Mouse (Mus musculus) forelimb bud, embryonic 11.5 days (tissue): ENCODE measurements around the gene Bik.

Source experiments
- DNase-seq: peaks from one replicate; pipeline ENCODE4 v3.0.0-alpha.2; 2012; ENCODE audit warnings: low read depth, low spot score

Bik gene

GRCm38 (mm10) chr15:83546029-83546428 is 19.4 kb downstream of the Bik start:
- DNase-seq, result no peak

GRCm38 (mm10) chr15:83547144-83547543 is 20.5 kb downstream of the Bik start:
- DNase-seq, result no peak

GRCm38 (mm10) chr15:83550137-83550536 is 23.5 kb downstream of the Bik start:
- DNase-seq, result no peak

GRCm38 (mm10) chr15:83553831-83554230 is 27.2 kb downstream of the Bik start:
- no peak for DNase-seq

DNA sequence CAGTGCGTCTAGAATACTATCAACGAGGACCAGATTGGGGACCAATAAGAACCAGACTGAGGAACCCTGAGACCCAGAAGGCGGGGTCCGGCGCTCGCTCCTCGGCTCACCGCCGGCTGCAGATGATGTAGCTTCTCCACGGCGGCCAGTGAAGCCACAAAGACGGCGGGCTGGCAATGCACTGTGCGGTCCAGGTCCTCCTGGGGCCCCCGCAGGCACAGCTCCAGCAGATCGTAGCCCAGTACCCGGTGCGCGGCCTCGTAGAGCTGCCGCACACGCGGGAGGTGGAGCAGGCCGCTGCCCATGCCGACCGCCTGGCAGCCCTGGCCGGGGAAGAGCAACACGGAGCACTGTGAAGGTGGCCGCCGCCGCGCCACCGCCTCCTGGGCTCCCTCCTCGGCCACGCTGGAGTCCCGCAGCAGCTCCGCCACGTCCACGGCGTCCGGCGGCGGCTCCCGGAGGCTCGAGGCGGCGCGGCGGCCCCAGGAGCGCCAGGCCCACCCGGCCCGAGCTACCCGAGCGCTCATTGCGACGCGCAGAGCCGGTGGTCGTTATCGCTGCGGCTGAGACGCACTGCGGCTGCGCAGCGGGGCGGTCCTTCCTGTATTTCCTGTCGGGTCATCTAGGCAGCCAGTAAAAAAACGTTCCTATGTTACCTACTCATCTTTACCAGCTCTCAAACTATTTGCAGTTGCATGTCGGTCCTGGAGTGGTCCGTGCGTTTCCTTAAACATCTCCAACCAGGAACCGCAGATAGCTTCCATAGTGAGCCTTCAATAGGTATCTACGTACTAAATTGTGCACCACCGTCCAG is 28.7 kb downstream of the Bik start:
- peak; percentile 91 for DNase-seq

- DNase-seq, result no peak
Observed at GRCm38 (mm10) chr15:83560941-83561477, 34.3 kb downstream of the Bik start.

DNA sequence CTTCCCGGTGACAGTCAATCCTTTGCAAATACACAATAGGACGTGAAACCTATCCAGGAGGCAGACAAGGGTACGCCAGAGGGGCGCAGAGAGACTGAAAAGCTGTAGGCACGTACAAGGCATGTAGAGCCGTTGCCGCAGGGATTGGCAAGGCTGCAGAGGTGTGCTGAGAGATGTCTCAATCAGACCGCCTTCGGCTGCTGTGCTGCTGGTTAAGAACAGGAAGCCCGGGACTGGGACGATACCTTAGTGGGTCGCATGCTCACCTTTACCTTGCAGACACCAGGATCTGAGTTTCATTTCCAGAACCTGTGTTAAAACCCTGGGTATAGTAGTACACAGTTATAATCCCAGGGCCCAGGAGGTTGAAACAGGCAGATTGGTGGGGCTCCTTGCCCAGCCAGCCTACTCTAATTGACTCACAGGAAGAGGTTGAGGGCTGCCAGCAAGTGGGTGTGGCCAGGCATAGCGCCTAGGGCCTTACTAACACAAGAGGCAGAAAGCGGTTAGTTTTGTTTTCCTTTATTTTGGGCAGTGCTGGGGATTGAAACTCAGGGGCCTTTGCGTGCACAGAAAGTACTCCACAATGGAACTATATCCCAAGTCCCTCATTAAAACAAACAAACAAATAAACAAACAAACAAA is 36.1 kb downstream of the Bik start:
- peak; percentile 34 for DNase-seq

- DNase-seq, result no peak
Observed at GRCm38 (mm10) chr15:83563327-83563856, 36.7 kb downstream of the Bik start, which contains the start of the genes Tspo and Mcat. Gene Tspo, plus strand, starts transcription at chr15:83563592. Gene Mcat, minus strand, starts transcription at chr15:83563787.

GRCm38 (mm10) chr15:83563857-83564651 is 37.4 kb downstream of the Bik start:
- peak; percentile 43 for DNase-seq

DNA sequence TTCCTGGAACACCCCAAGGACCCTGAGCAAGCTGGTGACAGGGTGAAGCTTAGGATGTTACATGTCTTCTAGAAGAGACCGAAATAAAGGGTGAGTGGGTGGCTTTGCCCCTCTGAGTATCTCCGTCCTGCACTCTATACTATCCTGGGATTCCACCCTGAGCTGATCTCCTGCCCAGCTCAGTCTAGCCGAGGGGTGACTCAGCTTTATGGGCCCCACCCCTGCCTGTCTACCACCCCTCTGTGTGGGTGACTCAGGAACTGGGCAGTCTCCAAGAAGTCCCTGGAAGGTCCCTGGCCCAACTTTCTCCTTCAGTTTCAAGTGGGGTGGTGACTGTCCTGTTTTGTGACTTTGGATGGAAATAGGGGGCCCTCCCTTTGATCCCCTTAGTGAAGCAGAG is 38.8 kb downstream of the Bik start:
- DNase-seq, result no peak

GRCm38 (mm10) chr15:83566006-83566405 is 39.3 kb downstream of the Bik start:
- DNase-seq, result no peak

- DNase-seq, result no peak
Observed at GRCm38 (mm10) chr15:83567728-83568127, 41.1 kb downstream of the Bik start.

- DNase-seq, result no peak
Observed at GRCm38 (mm10) chr15:83568544-83568943, 41.9 kb downstream of the Bik start.

GRCm38 (mm10) chr15:83569682-83570081 is 43.0 kb downstream of the Bik start:
- no peak for DNase-seq

DNA sequence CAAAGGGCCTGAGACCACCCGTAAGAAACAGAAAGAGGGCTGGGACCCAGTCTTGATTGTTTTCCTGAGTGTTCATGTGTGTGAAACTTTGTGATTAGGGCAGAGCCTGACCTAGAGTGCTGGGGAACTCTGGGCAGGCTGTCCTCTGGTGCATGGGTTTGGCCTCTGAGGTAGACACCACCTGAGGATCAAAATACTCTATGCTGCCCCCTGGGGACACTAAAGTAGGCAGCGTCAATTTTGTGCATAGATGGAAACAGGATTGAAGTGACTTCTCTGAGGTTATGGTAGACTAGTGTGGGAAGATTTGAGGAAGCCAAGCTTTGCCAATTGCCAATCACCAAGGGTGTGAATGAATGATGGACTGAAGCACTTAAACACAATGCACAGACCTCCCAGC is 44.0 kb downstream of the Bik start:
- no peak for DNase-seq

DNA sequence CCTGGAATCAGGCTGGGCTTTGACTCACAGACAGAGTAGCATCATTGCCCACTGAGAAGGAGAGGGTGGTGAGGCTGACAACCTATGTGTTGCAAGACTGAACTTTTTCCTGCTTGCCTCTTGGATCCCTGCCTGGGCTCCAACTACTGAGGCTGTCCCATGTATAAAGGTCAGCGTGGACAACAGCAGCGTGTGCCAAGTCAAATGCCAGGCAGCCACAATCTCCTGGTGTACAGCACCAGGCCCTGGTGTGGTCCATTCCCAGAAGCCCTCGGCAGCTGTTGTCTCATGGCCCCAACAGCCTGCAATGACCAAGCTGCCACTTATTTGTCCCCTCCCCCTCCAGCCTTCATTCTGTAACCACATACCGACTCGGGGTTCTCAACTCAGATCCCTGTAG is 45.0 kb downstream of the Bik start:
- DNase-seq, result no peak

GRCm38 (mm10) chr15:83572132-83572531 is 45.5 kb downstream of the Bik start:
- no peak for DNase-seq

DNA sequence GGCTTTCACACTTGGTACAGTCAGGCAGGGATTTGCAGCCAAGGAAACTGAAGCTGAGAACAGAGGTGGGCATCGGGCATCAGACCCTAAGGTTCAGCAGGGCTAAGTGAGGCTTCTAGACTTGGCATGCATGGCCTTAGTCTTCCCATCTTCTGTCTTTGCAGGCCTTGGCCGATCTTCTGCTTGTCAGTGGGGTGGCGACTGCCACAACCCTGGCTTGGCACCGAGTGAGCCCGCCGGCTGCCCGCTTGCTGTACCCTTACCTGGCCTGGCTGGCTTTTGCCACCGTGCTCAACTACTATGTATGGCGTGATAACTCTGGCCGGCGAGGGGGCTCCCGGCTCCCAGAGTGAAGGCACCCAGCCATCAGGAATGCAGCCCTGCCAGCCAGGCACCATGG is 46.9 kb downstream of the Bik start:
- no peak for DNase-seq

- no peak for DNase-seq
Observed at GRCm38 (mm10) chr15:83574731-83575351, 48.2 kb downstream of the Bik start.

DNA sequence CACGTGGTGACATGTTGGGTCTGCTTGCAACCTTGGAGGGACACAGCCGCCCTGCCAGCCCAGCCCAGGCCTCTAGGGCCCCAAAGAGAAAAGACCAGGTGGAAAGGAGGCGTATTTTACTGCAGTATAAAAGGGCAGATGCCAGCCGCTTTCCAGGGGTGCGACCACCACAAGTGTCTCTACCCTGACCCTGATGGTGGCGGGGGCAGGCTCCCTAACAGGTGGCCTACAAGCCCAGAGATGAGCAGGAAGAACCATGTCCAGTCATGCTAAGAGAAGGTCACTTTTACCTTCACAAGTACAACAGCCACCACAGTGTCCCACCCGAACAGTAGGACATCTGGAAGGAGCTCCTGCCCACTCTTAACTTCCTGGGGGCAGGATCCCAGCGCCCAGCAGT is 48.9 kb downstream of the Bik start:
- no peak for DNase-seq

DNA sequence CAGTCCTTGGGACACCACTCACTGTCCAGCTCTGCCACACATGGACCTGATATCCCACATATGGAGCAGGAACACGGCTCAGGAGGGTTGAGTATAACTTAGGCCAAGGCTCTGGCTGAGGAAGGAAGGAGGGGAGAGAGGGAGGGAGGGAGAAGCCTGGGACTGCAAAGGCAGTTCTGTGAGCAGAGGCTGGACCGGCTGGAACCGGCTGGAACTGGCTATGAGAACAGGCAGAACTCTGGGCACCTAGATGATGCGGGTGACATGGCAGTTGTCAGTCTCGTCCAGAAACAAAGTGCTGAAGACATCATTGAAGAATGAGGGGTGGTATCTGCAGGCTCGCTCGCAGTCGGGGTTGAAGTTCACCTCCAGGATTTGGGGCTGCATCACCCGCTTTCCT is 50.0 kb downstream of the Bik start:
- no peak for DNase-seq
